Mouse (Mus musculus): ENCODE measurements around the gene Bms1. TPM values are rescaled to one million over a fixed set of nuclear protein-coding genes. Genes with fewer than 3 reads are reported as not detected.

Bms1 gene
- polyA plus RNA-seq, 1 experiment from 2014 or later = 23.1 TPM

Small RNA genes lying within 50 kb of the gene (microRNA-seq; reads per million reads assigned to microRNA genes)
- gene Gm25953 = not detected

Other genes with a start within 250 kb of the Bms1 start
- 0.02 and 0.05 TPM in 2 replicates for gene Ret, start 221.8 kb downstream of the Bms1 start, polyA plus RNA-seq (2015; fragmentation: Nextera tagmentation; extraction: Ambion mirVana)
- gene Zfp248, start 36.1 kb upstream of the Bms1 start, polyA plus RNA-seq (2015; fragmentation: Nextera tagmentation; extraction: Ambion mirVana) = 1.2 and 1.6 TPM in 2 replicates
- gene Zfp9, start 59.8 kb upstream of the Bms1 start, polyA plus RNA-seq (2015; fragmentation: Nextera tagmentation; extraction: Ambion mirVana) = 1.1 and 1.3 TPM in 2 replicates
- 8.0 and 9.0 TPM in 2 replicates for gene Ankrd26, start 142.8 kb upstream of the Bms1 start, polyA plus RNA-seq (2015; fragmentation: Nextera tagmentation; extraction: Ambion mirVana)

Data from liver, embryonic 13.5 days (tissue).